Mouse (Mus musculus) layer of hippocampus, adult 2 months (tissue): ENCODE measurements at regions not wholly inside any gene's neighbourhood (a gene's known extent, or its start where the extent isn't known, plus 50 kb on each side); places are given as distances from the start of the nearest gene placed in this dataset.

Experiments used
- DNase-seq, 2 experiments: peaks; one replicate each; pipeline ENCODE4 v3.0.0; 2022; ENCODE audit warnings: low spot score in 2 of 2
- H3K27ac ChIP-seq: fragments of 200-600 bp; 2 replicates; pipeline ENCODE4 v1.8.1; 2022
- H3K4me3 ChIP-seq: fragments of 200-600 bp; 2 replicates; pipeline ENCODE4 v1.8.1; 2022; ENCODE audit warnings: mild to moderate bottlenecking
- CTCF ChIP-seq: fragments of 200-600 bp; conservative IDR thresholded peaks from 2 replicates; pipeline ENCODE4 v1.8.1; 2022; ENCODE audit warnings: antibody characterized with exemption, mild to moderate bottlenecking, moderate library complexity

DNA sequence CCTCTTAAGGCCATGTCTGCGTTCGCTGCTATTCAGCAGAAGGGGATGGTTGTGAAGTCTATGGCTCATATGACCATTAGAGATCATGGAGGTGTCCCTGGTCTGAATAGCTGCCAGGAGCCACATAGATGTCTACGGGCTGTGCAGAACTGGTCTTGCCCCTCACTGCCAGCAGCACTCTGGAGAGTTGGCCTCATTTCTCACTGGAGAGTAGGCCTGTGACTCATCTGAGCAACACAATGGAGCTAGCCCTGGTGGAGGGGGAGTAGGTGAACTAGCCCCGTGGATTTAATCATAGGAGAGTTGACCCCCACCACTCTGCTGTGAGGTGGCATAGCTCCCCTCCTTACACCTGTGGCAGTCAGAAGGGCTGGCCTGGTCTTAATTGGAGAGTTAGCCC, 63.3 kb upstream of the Samsn1 start:
- no peak for TF ChIP-seq CTCF
- DNase-seq = no peak
- no peak overlapping the region for H3K4me3 ChIP-seq
- H3K27ac ChIP-seq = no peak overlapping the region

DNA sequence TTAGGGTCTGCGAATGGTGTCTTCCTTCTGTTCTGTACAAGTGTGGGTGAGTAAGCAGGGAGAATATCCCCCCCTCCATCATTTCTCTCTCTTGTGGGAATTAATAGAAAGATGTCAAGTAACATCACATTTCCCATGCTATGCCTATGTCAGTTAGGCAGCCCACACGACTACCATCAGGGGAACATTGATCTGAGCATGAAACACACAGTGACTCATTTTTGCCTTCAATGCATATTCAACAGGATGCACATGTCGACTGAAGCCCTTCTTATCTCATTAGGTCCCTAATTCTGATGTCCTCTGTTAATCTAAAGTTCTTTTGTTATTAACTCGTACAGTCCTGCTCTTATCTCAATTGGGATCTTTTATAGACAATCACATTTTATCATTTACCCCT, 60.4 kb upstream of the Samsn1 start:
- no peak for DNase-seq
- H3K4me3 ChIP-seq = no peak overlapping the region
- TF ChIP-seq CTCF = no peak
- no peak overlapping the region for H3K27ac ChIP-seq

DNA sequence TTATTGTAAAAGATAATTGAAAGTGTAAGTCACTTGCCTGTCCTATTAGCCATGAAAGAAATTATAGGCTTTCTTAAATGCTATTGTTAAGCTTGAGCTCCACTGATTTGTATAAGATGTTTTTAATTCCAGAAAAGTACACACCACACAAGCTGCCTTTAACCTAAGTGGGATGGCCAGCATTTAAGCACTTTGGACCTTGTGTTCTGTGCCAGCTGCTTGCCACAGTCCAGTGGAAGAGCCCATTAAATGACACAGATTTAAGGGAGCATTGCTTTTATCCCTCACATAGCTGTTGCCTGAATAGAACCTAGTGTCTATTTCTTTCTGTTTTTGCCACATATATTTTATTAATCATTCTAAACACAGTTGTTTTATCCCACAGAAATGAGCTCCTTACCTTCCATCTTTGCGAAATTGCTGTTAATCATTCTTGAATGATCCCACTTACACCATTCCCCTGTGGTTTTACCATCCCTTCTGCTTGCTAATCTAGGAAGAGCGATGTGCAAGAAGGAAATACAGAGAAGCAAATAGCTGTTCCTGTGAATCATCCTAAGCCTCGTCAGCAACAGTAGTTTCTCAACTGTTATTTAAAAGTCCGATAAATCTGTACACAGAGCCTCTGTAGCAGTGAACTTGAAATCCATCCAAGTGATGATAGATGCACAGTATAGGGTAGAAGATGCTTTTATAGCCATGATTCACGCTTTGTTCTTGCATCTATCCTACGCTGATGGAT, 57.9 kb upstream of the Samsn1 start:
- no peak for DNase-seq
- H3K27ac ChIP-seq = no peak overlapping the region
- no peak for TF ChIP-seq CTCF
- no peak overlapping the region for H3K4me3 ChIP-seq

DNA sequence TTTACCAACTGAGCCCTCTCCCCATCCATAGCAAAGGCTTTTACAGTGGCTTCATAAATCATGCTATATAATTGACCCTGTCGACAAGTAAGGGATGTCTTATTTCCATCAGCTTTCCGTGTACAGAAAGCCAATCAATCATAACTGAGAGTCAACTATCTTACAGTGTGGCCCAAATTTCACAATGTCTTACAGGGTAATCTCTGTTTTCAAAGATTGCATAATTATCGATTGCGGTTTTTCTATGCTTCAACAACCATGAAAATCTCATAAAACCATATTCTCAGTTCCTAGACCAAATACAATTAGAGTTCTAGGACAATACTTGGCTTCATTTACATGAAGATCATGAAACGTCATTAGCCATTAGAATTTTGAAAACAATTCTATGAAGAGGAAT, 56.1 kb upstream of the Samsn1 start:
- no peak for DNase-seq
- no peak overlapping the region for H3K27ac ChIP-seq
- no peak overlapping the region for H3K4me3 ChIP-seq
- TF ChIP-seq CTCF = no peak

DNA sequence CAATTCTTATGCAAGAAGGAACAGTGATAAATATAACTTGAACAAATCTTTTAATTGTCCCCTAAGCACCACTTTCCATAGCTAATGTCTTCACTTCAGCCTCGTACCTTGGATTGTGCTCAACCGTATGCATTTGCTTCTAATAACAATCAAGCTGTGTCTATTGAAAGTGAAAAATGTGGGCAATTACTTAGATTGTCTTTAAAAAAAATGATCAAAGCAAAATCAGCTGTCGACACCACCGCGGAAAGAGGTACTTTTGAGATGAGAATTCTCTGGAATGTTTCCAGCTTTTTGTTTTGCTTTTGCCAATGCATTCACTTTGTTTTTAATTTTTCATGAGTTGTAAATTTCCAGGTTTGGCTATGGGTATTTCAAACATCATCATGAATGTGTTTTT, 54.1 kb upstream of the Samsn1 start:
- no peak overlapping the region for H3K4me3 ChIP-seq
- DNase-seq = no peak
- no peak overlapping the region for H3K27ac ChIP-seq
- TF ChIP-seq CTCF = no peak
